Comparison of ENCODE assay signal across 8 mouse cellular contexts in the genomic region with DNA sequence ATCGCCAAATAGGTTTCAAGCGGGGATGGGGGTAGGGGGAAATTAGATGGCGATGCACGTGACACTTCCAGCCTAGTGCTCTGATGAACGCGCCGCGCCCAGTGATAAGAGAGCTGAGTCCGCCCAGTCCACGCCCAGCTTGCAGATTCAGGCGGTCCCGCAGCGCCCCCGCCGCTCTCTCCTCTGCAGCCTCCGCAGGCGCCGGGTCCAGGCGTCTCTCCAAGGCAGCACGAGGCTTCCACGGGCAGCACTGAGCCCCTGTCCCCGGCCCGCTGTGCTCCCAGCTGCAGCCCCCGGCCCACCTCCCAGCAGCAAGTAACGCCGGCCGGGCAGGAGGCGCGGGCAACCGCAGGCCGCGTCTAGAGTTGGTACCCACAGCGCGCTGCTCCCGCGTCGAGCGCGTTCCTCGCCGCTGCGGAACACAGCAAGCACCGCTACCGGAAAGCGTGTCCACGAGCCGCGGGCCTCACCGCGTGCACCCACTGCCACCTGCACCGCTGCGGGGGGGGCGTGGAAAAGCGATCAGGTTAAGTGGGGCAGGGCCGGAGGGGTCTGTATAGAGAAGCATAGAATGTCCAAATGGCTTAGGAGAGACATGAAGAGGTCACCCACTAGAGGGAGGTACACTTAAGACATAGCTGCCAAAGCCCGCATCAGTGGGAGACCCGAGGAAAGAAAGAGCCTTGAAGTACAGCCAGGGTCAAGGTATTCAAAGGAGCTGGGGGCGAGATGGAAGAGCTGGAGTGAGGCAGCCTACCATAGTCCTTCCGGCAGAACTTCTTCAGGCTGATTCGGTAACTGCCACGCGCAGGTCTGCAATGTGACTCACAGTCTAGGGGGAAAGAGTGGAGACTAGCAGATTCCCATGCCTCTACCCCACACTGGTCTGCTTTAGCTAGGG. TPM values are rescaled to one million over a fixed set of nuclear protein-coding genes. Genes with fewer than 3 reads are reported as not detected.
DNase-seq lines count a peak whose midpoint lies in the region; ATAC-seq and TF ChIP-seq lines count a peak whose summit lies in the region.

No protein-coding gene starts in this region.

- 6% methylated on average over 62 of the region's 62 CpGs for WGBS in embryonic facial prominence, embryonic 12.5 days
- WGBS in heart, embryonic 16.5 days: 8% methylated on average over 61 of the region's 62 CpGs
- 5% methylated on average over 62 of the region's 62 CpGs for WGBS in liver, postnatal 0 days (ENCODE audit: insufficient replicate concordance)
- 4% methylated on average over 62 of the region's 62 CpGs for WGBS in neural tube, embryonic 15.5 days

- DNase-seq in adrenal gland, adult 8-10 months: peak; percentile 41
- DNase-seq in layer of hippocampus, adult 18-20 months (ENCODE audit: low spot score in 2 of 2): peak; percentile 81 to 82
- DNase-seq in liver, postnatal 0 days: peak; percentile 84
- peak; percentile 65 for DNase-seq in yolk sac, embryonic 10.5 days (ENCODE audit: low spot score)

- H3K4me1 ChIP-seq in embryonic facial prominence, embryonic 12.5 days: peaks cover 78% of the 10 kb centered on the region
- H3K4me1 ChIP-seq in heart, embryonic 16.5 days (ENCODE audit: control insufficient read depth, insufficient read depth, low read length): peaks cover 55% of the 10 kb centered on the region
- H3K4me1 ChIP-seq in liver, postnatal 0 days (ENCODE audit: insufficient read depth): peaks cover 92% of the 10 kb centered on the region
- peaks cover 95% of the 10 kb centered on the region for H3K4me1 ChIP-seq in neural tube, embryonic 15.5 days

- H3K9me3 ChIP-seq in embryonic facial prominence, embryonic 12.5 days: no peaks in the 10 kb centered on the region
- no peaks in the 10 kb centered on the region for H3K9me3 ChIP-seq in heart, embryonic 16.5 days (replicated peaks; ENCODE audit: control insufficient read depth, low read length)
- no peaks in the 10 kb centered on the region for H3K9me3 ChIP-seq in liver, postnatal 0 days (ENCODE audit: low read length)
- no peaks in the 10 kb centered on the region for H3K9me3 ChIP-seq in neural tube, embryonic 15.5 days (replicated peaks)

- H3ac ChIP-seq in C2C12 (ENCODE audit: control insufficient read depth, insufficient read length, low read depth): peak overlapping the region; percentile 42

- H3K27me3 ChIP-seq in C2C12 (ENCODE audit: control insufficient read depth, insufficient read depth, insufficient read length): no peaks in the 10 kb centered on the region
- H3K27me3 ChIP-seq in embryonic facial prominence, embryonic 12.5 days: no peaks in the 10 kb centered on the region
- peaks cover 37% of the 10 kb centered on the region for H3K27me3 ChIP-seq in heart, embryonic 16.5 days (ENCODE audit: control insufficient read depth, insufficient read depth, low read length)
- H3K27me3 ChIP-seq in liver, postnatal 0 days (ENCODE audit: insufficient read depth, low read length): peaks cover 29% of the 10 kb centered on the region
- peaks cover 7% of the 10 kb centered on the region; the same call in 1 of the 2 replicates for H3K27me3 ChIP-seq in neural tube, embryonic 15.5 days (replicated peaks)

- no peak for TF ChIP-seq EP300 in liver, postnatal 0 days (IDR thresholded peaks at IDR 0.05; ENCODE audit: low read depth)

- ATAC-seq in embryonic facial prominence, embryonic 12.5 days (ENCODE audit: insufficient number of reproducible peaks, insufficient read depth, low FRiP score, low TSS enrichment): no peak
- ATAC-seq in heart, embryonic 16.5 days (replicated peaks; ENCODE audit: extremely low read depth, insufficient read depth, low FRiP score): no peak
- peak; percentile 20 for ATAC-seq in liver, postnatal 0 days
- ATAC-seq in neural tube, embryonic 15.5 days (ENCODE audit: low FRiP score): peak; percentile 29

- no peaks in the 10 kb centered on the region for H3K79me3 ChIP-seq in C2C12 (ENCODE audit: low read depth)

- H3K4me2 ChIP-seq in embryonic facial prominence, embryonic 12.5 days (replicated peaks): peak overlapping the region; percentile 92
- H3K4me2 ChIP-seq in heart, embryonic 16.5 days (ENCODE audit: low read depth, low read length): peak overlapping the region; percentile 92
- H3K4me2 ChIP-seq in liver, postnatal 0 days (ENCODE audit: low read depth, low read length): peak overlapping the region; percentile 99
- peak overlapping the region; percentile 95 for H3K4me2 ChIP-seq in neural tube, embryonic 15.5 days

- no peaks in the 10 kb centered on the region for H3K36me3 ChIP-seq in C2C12 (ENCODE audit: control insufficient read depth, insufficient read depth)
- H3K36me3 ChIP-seq in embryonic facial prominence, embryonic 12.5 days: no peaks in the 10 kb centered on the region
- H3K36me3 ChIP-seq in heart, embryonic 16.5 days (ENCODE audit: control insufficient read depth, insufficient read depth): no peaks in the 10 kb centered on the region
- H3K36me3 ChIP-seq in liver, postnatal 0 days (replicated peaks; ENCODE audit: insufficient read depth, low read length): peaks cover 5% of the 10 kb centered on the region
- H3K36me3 ChIP-seq in neural tube, embryonic 15.5 days: no peaks in the 10 kb centered on the region

- peak overlapping the region; percentile 86 for H3K9ac ChIP-seq in embryonic facial prominence, embryonic 12.5 days
- H3K9ac ChIP-seq in heart, embryonic 16.5 days (ENCODE audit: low read length): peak overlapping the region; percentile 83
- peak overlapping the region; percentile 67 for H3K9ac ChIP-seq in liver, postnatal 0 days (replicated peaks)
- H3K9ac ChIP-seq in neural tube, embryonic 15.5 days (replicated peaks): peak overlapping the region; percentile 80

- H3K27ac ChIP-seq in embryonic facial prominence, embryonic 12.5 days: peak overlapping the region; percentile 66
- no peak overlapping the region for H3K27ac ChIP-seq in heart, embryonic 16.5 days (ENCODE audit: low read length)
- H3K27ac ChIP-seq in liver, postnatal 0 days (ENCODE audit: low read depth): peak overlapping the region; percentile 94
- peak overlapping the region; percentile 85 for H3K27ac ChIP-seq in neural tube, embryonic 15.5 days (replicated peaks)

- no peak for TF ChIP-seq CTCF in C2C12 (IDR thresholded peaks at IDR 0.05; ENCODE audit: control insufficient read depth, insufficient read depth, insufficient read length)
- peak; percentile 48 for TF ChIP-seq CTCF in liver, postnatal 0 days (IDR thresholded peaks at IDR 0.05; ENCODE audit: low read depth)

- no peaks in the 10 kb centered on the region for H3K79me2 ChIP-seq in C2C12 (ENCODE audit: control insufficient read depth, insufficient read depth)

- no peak overlapping the region for H3K4me3 ChIP-seq in C2C12 (ENCODE audit: insufficient read depth, poor library complexity, severe bottlenecking)
- peak overlapping the region; percentile 63 for H3K4me3 ChIP-seq in embryonic facial prominence, embryonic 12.5 days
- peak overlapping the region; percentile 66 for H3K4me3 ChIP-seq in heart, embryonic 16.5 days (ENCODE audit: low read length)
- peak overlapping the region; percentile 86 for H3K4me3 ChIP-seq in liver, postnatal 0 days (ENCODE audit: low read depth, low read length)
- H3K4me3 ChIP-seq in neural tube, embryonic 15.5 days (replicated peaks): peak overlapping the region; percentile 81

RNA-seq across cellular contexts. Expression of gene Tbc1d24, which starts 1.3 kb away (rescaled TPM):
- polyA plus RNA-seq in C2C12 (2012; fragmentation: generic; extraction: Trizol): 3.8 TPM
- total RNA-seq in adrenal gland, adult 8-10 months (2022): 10 to 100 TPM; 18.8 to 24.3 (median 23.8) TPM
- 8.7 and 8.9 TPM in 2 replicates for polyA plus RNA-seq in embryonic facial prominence, embryonic 12.5 days (2016; fragmentation: Nextera tagmentation; extraction: Ambion mirVana)
- 3.7 and 4.3 TPM in 2 replicates for polyA plus RNA-seq in heart, embryonic 16.5 days (2015; fragmentation: Nextera tagmentation; extraction: Ambion mirVana)
- 10 to 100 TPM; 54.2 to 57.6 TPM for total RNA-seq in layer of hippocampus, adult 18-20 months (2021)
- 2.0 and 4.2 TPM in 2 replicates for polyA plus RNA-seq in liver, postnatal 0 days (2015; fragmentation: Nextera tagmentation; extraction: Ambion mirVana)
- 21.0 and 24.0 TPM in 2 replicates for polyA plus RNA-seq in neural tube, embryonic 15.5 days (2015; fragmentation: Nextera tagmentation; extraction: Ambion mirVana)

RNA-seq across cellular contexts. Expression of gene Ntn3, which starts 2.6 kb away (rescaled TPM):
- 0.26 TPM for polyA plus RNA-seq in C2C12 (2012; fragmentation: generic; extraction: Trizol)
- 1 to 10 TPM; 1.7 to 4.2 (median 2.9) TPM for total RNA-seq in adrenal gland, adult 8-10 months (2022)
- 20.2 and 20.3 TPM in 2 replicates for polyA plus RNA-seq in embryonic facial prominence, embryonic 12.5 days (2016; fragmentation: Nextera tagmentation; extraction: Ambion mirVana)
- polyA plus RNA-seq in heart, embryonic 16.5 days (2015; fragmentation: Nextera tagmentation; extraction: Ambion mirVana): 1.3 and 1.6 TPM in 2 replicates
- total RNA-seq in layer of hippocampus, adult 18-20 months (2021): 1 to 10 TPM; 7.5 to 9.9 TPM
- polyA plus RNA-seq in liver, postnatal 0 days (2015; fragmentation: Nextera tagmentation; extraction: Ambion mirVana): 0.37 and 0.45 TPM in 2 replicates
- polyA plus RNA-seq in neural tube, embryonic 15.5 days (2015; fragmentation: Nextera tagmentation; extraction: Ambion mirVana): 5.9 and 6.0 TPM in 2 replicates

RNA-seq across cellular contexts. Expression of gene Tedc2, which starts 13.9 kb away (rescaled TPM):
- polyA plus RNA-seq in C2C12 (2012; fragmentation: generic; extraction: Trizol): 13.2 TPM
- 1 to 10 TPM; 6.1 to 9.8 (median 7.6) TPM for total RNA-seq in adrenal gland, adult 8-10 months (2022)
- 16.2 and 16.5 TPM in 2 replicates for polyA plus RNA-seq in embryonic facial prominence, embryonic 12.5 days (2016; fragmentation: Nextera tagmentation; extraction: Ambion mirVana)
- 4.2 and 5.7 TPM in 2 replicates for polyA plus RNA-seq in heart, embryonic 16.5 days (2015; fragmentation: Nextera tagmentation; extraction: Ambion mirVana)
- total RNA-seq in layer of hippocampus, adult 18-20 months (2021): 1 to 10 TPM; 7.3 to 8.5 TPM
- 6.7 and 7.4 TPM in 2 replicates for polyA plus RNA-seq in liver, postnatal 0 days (2015; fragmentation: Nextera tagmentation; extraction: Ambion mirVana)
- 8.8 and 10.7 TPM in 2 replicates for polyA plus RNA-seq in neural tube, embryonic 15.5 days (2015; fragmentation: Nextera tagmentation; extraction: Ambion mirVana)

RNA-seq across cellular contexts. Expression of gene Atp6v0c, which starts 37.2 kb away (rescaled TPM):
- polyA plus RNA-seq in C2C12 (2012; fragmentation: generic; extraction: Trizol): 377 TPM
- 100 to 1,000 TPM; 416 to 520 (median 442) TPM for total RNA-seq in adrenal gland, adult 8-10 months (2022)
- polyA plus RNA-seq in embryonic facial prominence, embryonic 12.5 days (2016; fragmentation: Nextera tagmentation; extraction: Ambion mirVana): 445 and 455 TPM in 2 replicates
- 522 and 538 TPM in 2 replicates for polyA plus RNA-seq in heart, embryonic 16.5 days (2015; fragmentation: Nextera tagmentation; extraction: Ambion mirVana)
- 1,000 to 10,000 TPM; 1,141 to 1,201 TPM for total RNA-seq in layer of hippocampus, adult 18-20 months (2021)
- polyA plus RNA-seq in liver, postnatal 0 days (2015; fragmentation: Nextera tagmentation; extraction: Ambion mirVana): 422 and 445 TPM in 2 replicates
- polyA plus RNA-seq in neural tube, embryonic 15.5 days (2015; fragmentation: Nextera tagmentation; extraction: Ambion mirVana): 1,457 and 1,659 TPM in 2 replicates

RNA-seq across cellular contexts. Expression of gene Amdhd2, which starts 43.1 kb away (rescaled TPM):
- polyA plus RNA-seq in C2C12 (2012; fragmentation: generic; extraction: Trizol): 41.9 TPM
- 10 to 100 TPM; 39.3 to 64.9 (median 50.3) TPM for total RNA-seq in adrenal gland, adult 8-10 months (2022)
- 40.9 and 42.7 TPM in 2 replicates for polyA plus RNA-seq in embryonic facial prominence, embryonic 12.5 days (2016; fragmentation: Nextera tagmentation; extraction: Ambion mirVana)
- 25.2 and 28.0 TPM in 2 replicates for polyA plus RNA-seq in heart, embryonic 16.5 days (2015; fragmentation: Nextera tagmentation; extraction: Ambion mirVana)
- 10 to 100 TPM; 31.0 to 31.7 TPM for total RNA-seq in layer of hippocampus, adult 18-20 months (2021)
- polyA plus RNA-seq in liver, postnatal 0 days (2015; fragmentation: Nextera tagmentation; extraction: Ambion mirVana): 18.5 and 20.0 TPM in 2 replicates
- 35.7 and 37.8 TPM in 2 replicates for polyA plus RNA-seq in neural tube, embryonic 15.5 days (2015; fragmentation: Nextera tagmentation; extraction: Ambion mirVana)

Comparison
In these comparisons a context has a peak if more than half of its experiments do, and no peak if none do; other contexts are left out.
1. ATAC-seq: peak in liver, postnatal 0 days (single experiment) and neural tube, embryonic 15.5 days (single experiment); none in embryonic facial prominence, embryonic 12.5 days (single experiment) and heart, embryonic 16.5 days (single experiment).
2. Peak in every context shown above with its lines, with median percentiles within 50 percentile points of each other: DNase-seq, H3K4me2 ChIP-seq and H3K9ac ChIP-seq.